Mouse (Mus musculus) bone marrow macrophage, adult 2 months (primary cell): ENCODE measurements around the gene Serpinf2.

ENCODE experiments used
- CTCF ChIP-seq: IDR thresholded peaks from 2 replicates; pipeline ENCODE4 v1.5.1; 2012; ENCODE audit warnings: low read depth, mild to moderate bottlenecking, low read length, moderate library complexity
- POLR2A ChIP-seq: IDR thresholded peaks from 2 replicates; pipeline ENCODE4 v1.6.1; 2012; ENCODE audit warnings: mild to moderate bottlenecking, low read depth, low read length, borderline replicate concordance

- TF ChIP-seq CTCF: no peak
- TF ChIP-seq POLR2A: no peak
Measured at GRCm38 (mm10) chr11:75452812-75453557, 13.6 kb upstream of the Serpinf2 start.
